Mouse (Mus musculus) lung, adult 2 months (tissue): ENCODE results near the gene Whamm. TPM values are rescaled to one million over a fixed set of nuclear protein-coding genes. Genes with fewer than 3 reads are reported as not detected.

Experiments
- DNase-seq: peaks from one replicate; pipeline ENCODE4 v3.0.0; 2022
- H3K4me1 ChIP-seq: fragments of 200-500 bp; 2 replicates; pipeline ENCODE4 v1.6.1; 2011; ENCODE audit warnings: low read length; ENCODE audit not compliant: control insufficient read depth, insufficient read depth
- H3K4me3 ChIP-seq: fragments of 200-500 bp; replicated peaks from 2 replicates; pipeline ENCODE3; 2011; ENCODE audit warnings: low read depth, mild to moderate bottlenecking, control low read depth, low read length; ENCODE audit errors: extremely low read depth
- CTCF ChIP-seq: fragments of 200-500 bp; IDR thresholded peaks from 2 replicates; pipeline ENCODE4 v1.5.1; 2011; ENCODE audit warnings: mild to moderate bottlenecking, low read length, control low read depth; ENCODE audit not compliant: insufficient read depth
- POLR2A ChIP-seq: fragments of 200-500 bp; IDR thresholded peaks from 2 replicates; pipeline ENCODE4 v1.6.1; 2011; ENCODE audit warnings: low read depth, mild to moderate bottlenecking, control low read depth, low read length, borderline replicate concordance; ENCODE audit errors: extremely low read depth
- WGBS: fragments of 180-500 bp; shearing (Covaris S2); methylation state at CpG from one replicate; pipeline ENCODE4 v1.1.7; 2018; 5-methylcytosine and 5-hydroxymethylcytosine counted together
- polyA plus RNA-seq: library from polyadenylated mRNA; depleted of rRNA; stranded (reverse); fragments of >200 nt; gene quantifications from 2 replicates; pipeline ENCODE4 v1.2.3, GENCODE M21; 2012; rRNA removed

Whamm gene
- polyA plus RNA-seq, 1 experiment = 24.8 TPM

DNA sequence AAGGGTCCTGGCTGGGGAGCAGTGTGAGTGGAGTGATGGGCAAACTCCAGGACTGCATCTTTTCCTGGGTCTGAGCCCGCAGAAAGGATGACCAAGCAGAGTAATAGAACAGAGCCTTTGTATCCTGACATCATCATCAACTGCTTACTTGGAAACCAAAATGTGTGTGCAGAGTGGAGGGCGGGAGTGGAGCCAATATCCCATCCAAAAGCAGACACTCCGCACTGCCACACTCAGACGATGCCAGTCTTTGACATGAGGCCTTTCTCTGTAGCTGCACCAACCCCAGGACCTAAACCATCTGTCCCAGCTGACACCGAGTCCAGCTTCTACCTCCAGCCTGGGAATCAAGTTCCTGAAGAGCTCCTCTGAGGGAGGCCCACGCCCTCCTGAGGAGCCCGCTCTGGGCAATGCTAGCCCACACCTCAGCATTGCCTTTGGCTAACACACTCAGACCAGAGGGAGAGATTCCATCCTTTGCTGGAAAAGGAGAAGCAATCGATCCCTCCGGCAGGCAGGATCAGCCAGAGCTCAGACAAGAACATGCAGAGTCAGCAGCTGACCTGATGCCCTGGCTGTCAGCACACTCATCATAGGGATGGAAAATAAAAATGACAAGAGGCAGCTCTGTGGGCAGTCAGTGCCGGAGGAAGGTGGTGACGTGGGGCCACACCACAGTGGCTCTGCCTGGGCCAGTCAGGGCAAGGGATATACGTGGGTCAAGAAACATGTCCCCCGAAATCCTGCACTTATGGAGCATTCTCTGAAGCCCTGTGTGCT lies 42.0 kb downstream of the Whamm start:
- H3K4me3 ChIP-seq = no peak overlapping the region
- WGBS = 82% methylated on average over 13 of the region's 13 CpGs
- DNase-seq = no peak
- no peaks in the 10 kb centered on the region for H3K4me1 ChIP-seq
- TF ChIP-seq CTCF = no peak

DNA sequence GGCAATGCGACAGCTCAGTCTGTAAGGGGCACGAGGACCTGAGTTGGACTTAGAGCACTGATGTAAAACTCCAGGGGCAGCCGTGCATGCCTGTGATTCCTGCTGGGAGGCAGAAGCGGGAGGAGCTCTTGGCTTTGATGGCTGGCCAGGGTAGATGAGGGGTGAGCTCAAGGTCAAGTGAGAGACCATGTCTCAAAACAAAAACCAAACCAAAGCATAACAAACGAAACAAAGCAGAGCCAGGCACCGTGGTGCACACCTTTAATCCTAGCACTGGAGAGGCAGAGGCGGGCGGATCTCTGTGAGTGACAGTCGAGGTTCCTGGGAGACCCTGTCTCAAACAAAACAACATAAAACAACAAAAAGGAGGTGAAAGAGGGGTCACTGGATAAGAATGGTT lies 44.0 kb downstream of the Whamm start:
- H3K4me3 ChIP-seq = no peak overlapping the region
- no peaks in the 10 kb centered on the region for H3K4me1 ChIP-seq
- TF ChIP-seq POLR2A = no peak
- no peak for TF ChIP-seq CTCF
- WGBS = 77% methylated on average over 9 of the region's 9 CpGs
- no peak for DNase-seq

DNA sequence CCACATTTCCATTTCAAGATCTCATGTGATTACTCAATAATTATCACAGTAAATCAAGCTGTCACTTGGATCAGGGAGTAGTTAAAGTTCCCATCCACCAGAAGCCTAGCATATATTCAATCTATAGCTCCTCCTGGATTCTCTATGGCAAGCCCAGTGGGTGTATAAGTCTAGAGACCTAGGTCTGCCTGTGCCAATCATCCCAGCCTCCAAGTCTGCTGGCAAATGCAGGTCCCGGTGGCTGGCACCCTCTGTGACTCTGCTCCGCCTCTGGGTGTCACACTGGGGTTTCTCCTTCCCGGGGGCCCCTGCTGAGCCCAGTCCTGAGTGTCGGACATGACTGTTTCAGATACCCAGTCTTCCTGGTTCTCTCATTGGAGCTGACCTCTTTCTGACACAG lies 51.7 kb downstream of the Whamm start:
- no peak for DNase-seq
- TF ChIP-seq POLR2A = no peak
- no peak for TF ChIP-seq CTCF
- WGBS = 73% methylated on average over 4 of the region's 4 CpGs
- Histone ChIP-seq H3K4me3 (no peak overlapping the region), H3K4me1 (no peaks in the 10 kb centered on the region)

GRCm38 (mm10) chr7:81623767-81624166 lies 52.7 kb downstream of the Whamm start:
- TF ChIP-seq POLR2A (no peak), CTCF (no peak)
- no peak overlapping the region for H3K4me3 ChIP-seq
- WGBS = 73% methylated on average over 6 of the region's 6 CpGs
- no peak for DNase-seq
- H3K4me1 ChIP-seq = no peaks in the 10 kb centered on the region

DNA sequence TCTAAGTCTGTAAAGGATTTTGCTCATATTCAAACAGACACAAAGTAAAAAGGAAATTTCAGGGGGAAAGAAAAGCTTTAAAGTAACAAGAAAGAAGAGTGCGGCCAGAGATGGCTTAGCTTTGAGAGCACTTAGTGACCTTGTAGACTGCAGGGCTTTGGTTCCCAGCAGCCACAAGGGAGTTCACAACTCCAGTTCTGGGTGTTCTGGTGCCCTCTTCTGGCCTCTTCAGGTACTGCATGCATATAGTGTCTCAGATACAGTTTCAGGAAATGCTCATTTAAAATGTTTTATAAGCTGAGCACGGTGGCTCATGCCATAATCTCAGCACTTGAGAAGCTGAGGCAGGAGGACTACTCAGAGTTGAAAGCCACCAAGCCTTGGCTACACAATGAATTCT lies 55.4 kb downstream of the Whamm start:
- no peak overlapping the region for H3K4me3 ChIP-seq
- WGBS = 77% methylated on average over 2 of the region's 2 CpGs
- no peak for DNase-seq
- TF ChIP-seq POLR2A (no peak), CTCF (peak; percentile 28)
- H3K4me1 ChIP-seq = no peaks in the 10 kb centered on the region

DNA sequence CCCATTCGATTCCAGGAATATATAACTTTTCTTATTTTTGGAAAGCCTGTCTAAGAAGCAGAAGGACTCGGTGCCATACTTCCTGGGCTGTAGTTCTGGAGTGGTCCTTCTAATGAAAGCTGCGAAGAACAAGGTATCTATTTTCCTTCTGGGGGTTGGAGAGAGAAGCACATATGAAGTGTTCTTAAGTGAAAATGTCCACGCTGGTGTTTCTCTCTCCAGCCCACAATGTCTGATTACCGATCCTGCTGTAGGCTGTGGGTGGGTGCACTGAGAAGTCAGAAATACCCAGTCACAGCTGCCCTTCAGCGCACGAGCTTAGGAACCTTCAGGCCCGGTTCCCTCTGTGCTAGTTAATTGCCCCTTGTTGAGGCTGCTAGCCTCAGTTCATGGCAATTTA lies 60.2 kb downstream of the Whamm start:
- 86% methylated on average over 8 of the region's 8 CpGs for WGBS
- Histone ChIP-seq H3K4me1 (no peaks in the 10 kb centered on the region), H3K4me3 (no peak overlapping the region)
- TF ChIP-seq POLR2A = no peak
- no peak for TF ChIP-seq CTCF
- no peak for DNase-seq

DNA sequence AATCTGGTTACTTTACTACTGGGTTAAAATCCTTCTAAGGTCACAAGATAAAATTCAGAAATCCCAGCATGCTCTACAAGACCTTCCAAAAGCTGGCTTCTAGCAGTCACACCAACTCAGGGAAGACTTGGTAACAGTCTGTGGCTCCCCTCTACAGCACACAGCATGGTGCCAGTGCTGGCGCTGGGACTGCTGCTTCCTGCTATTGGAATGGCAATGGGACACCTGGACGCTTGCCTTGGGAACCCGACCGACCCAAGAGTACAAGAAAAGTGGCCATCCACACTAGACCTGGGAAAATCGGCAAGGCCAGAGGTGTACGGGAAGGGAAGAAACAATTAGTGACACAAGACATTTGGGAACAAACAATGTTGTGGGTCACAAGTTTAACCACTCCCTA lies 61.5 kb downstream of the Whamm start:
- WGBS = 83% methylated on average over 6 of the region's 6 CpGs
- no peaks in the 10 kb centered on the region for H3K4me1 ChIP-seq
- DNase-seq = no peak
- no peak for TF ChIP-seq POLR2A
- TF ChIP-seq CTCF = no peak
- H3K4me3 ChIP-seq = no peak overlapping the region

GRCm38 (mm10) chr7:81641101-81641500 lies 70.0 kb downstream of the Whamm start:
- TF ChIP-seq POLR2A (no peak), CTCF (no peak)
- Histone ChIP-seq H3K4me3 (no peak overlapping the region), H3K4me1 (no peaks in the 10 kb centered on the region)
- WGBS = 53% methylated on average over 6 of the region's 6 CpGs
- DNase-seq = no peak

GRCm38 (mm10) chr7:81644551-81645235 lies 73.6 kb downstream of the Whamm start:
- no peak for TF ChIP-seq CTCF
- H3K4me3 ChIP-seq = no peak overlapping the region
- 73% methylated on average over 7 of the region's 7 CpGs for WGBS
- no peak for DNase-seq
- H3K4me1 ChIP-seq = no peaks in the 10 kb centered on the region

Other genes with a start within 250 kb of the Whamm start
- 669 and 673 TPM in 2 replicates for gene Rps17, start 226.0 kb upstream of the Whamm start, polyA plus RNA-seq
- 12.5 and 15.9 TPM in 2 replicates for gene Cpeb1, start 115.8 kb upstream of the Whamm start, polyA plus RNA-seq
- 0.08 and 0.09 TPM in 2 replicates for gene Ap3b2, start 77.3 kb upstream of the Whamm start, polyA plus RNA-seq
- not detected in 2 replicates for gene BC048679, start 73.0 kb upstream of the Whamm start, polyA plus RNA-seq
- 1.0 and 2.7 TPM in 2 replicates for gene Fsd2, start 4.3 kb upstream of the Whamm start, polyA plus RNA-seq
- gene Homer2, start 136.3 kb downstream of the Whamm start, polyA plus RNA-seq = 2.2 and 2.8 TPM in 2 replicates
- 7.6 and 13.6 TPM in 2 replicates for gene Ramac, start 191.7 kb downstream of the Whamm start, polyA plus RNA-seq
- gene 3110040N11Rik, start 218.2 kb downstream of the Whamm start, polyA plus RNA-seq = 12.4 and 17.5 TPM in 2 replicates